Mouse (Mus musculus): ENCODE measurements around the gene Hagh. TPM values are rescaled to one million over a fixed set of nuclear protein-coding genes. Genes with fewer than 3 reads are reported as not detected.

Hagh gene
- total RNA-seq, 4 experiments from 2014 or later, result 121 to 133 (median 126) TPM

- no peak for DNase-seq (ENCODE audit: low spot score in 2 of 2)
These were observed 62.9 kb downstream of the Hagh start for GRCm38 (mm10) chr17:24902671-24903474.

- no peak for DNase-seq (ENCODE audit: low spot score in 2 of 2)
These were observed 63.8 kb downstream of the Hagh start for GRCm38 (mm10) chr17:24903767-24904166.

- no peak for DNase-seq (ENCODE audit: low spot score in 2 of 2)
These were observed 67.6 kb downstream of the Hagh start for GRCm38 (mm10) chr17:24907591-24907990.

- no peak for DNase-seq (ENCODE audit: low spot score in 2 of 2)
These were observed 74.0 kb downstream of the Hagh start for GRCm38 (mm10) chr17:24913984-24914383.

Other genes with a start within 250 kb of the Hagh start
- gene Tsc2, start 207.5 kb upstream of the Hagh start, total RNA-seq (2022), result 100 to 1,000 TPM; 149 to 212 (median 191) TPM
- gene Nthl1, start 207.5 kb upstream of the Hagh start, total RNA-seq (2022), result 1 to 10 TPM; 6.5 to 9.1 (median 7.6) TPM
- 10 to 100 TPM; 41.9 to 48.7 (median 44.1) TPM for gene Slc9a3r2, start 189.8 kb upstream of the Hagh start, total RNA-seq (2022)
- gene Npw, start 181.7 kb upstream of the Hagh start, total RNA-seq (2022), result 1 to 10 TPM in 3 of 4 experiments, not detected in 1; 1.1 to 2.6 (median 2.5) TPM
- gene Zfp598, start 170.5 kb upstream of the Hagh start, total RNA-seq (2022), result 10 to 100 TPM; 36.8 to 41.6 (median 38.2) TPM
- gene Syngr3, start 150.2 kb upstream of the Hagh start, total RNA-seq (2022), result 100 to 1,000 TPM; 137 to 165 (median 150) TPM
- gene Gfer, start 144.0 kb upstream of the Hagh start, total RNA-seq (2022), result 10 to 100 TPM; 17.9 to 23.4 (median 21.1) TPM
- gene Noxo1, start 143.9 kb upstream of the Hagh start, total RNA-seq (2022), result 1 to 10 TPM; 2.0 to 4.3 (median 3.4) TPM
- 10 to 100 TPM; 24.2 to 32.3 (median 27.8) TPM for gene Tbl3, start 132.5 kb upstream of the Hagh start, total RNA-seq (2022)
- under 1 TPM in 2 of 4 experiments, not detected in 2; 0.36 to 0.47 TPM for gene Rnf151, start 122.1 kb upstream of the Hagh start, total RNA-seq (2022)
- 100 to 1,000 TPM; 282 to 365 (median 323) TPM for gene Rps2, start 122.0 kb upstream of the Hagh start, total RNA-seq (2022)
- 100 to 1,000 TPM; 214 to 227 (median 222) TPM for gene Ndufb10, start 115.7 kb upstream of the Hagh start, total RNA-seq (2022)
- gene Rpl3l, start 112.3 kb upstream of the Hagh start, total RNA-seq (2022), result under 1 TPM; 0.23 to 0.77 (median 0.54) TPM
- 10 to 100 TPM; 41.1 to 50.5 (median 47.2) TPM for gene Msrb1, start 103.5 kb upstream of the Hagh start, total RNA-seq (2022)
- under 1 TPM in 1 of 4 experiments, not detected in 3; 0.23 TPM for gene Hs3st6, start 87.2 kb upstream of the Hagh start, total RNA-seq (2022)
- gene Meiob, start 35.9 kb upstream of the Hagh start, total RNA-seq (2022), result not detected
- gene Fahd1, start 10.2 kb downstream of the Hagh start, total RNA-seq (2022), result 10 to 100 TPM; 18.5 to 21.1 (median 20.6) TPM
- gene Igfals, start 25.9 kb downstream of the Hagh start, total RNA-seq (2022), result not detected
- gene Nubp2, start 46.2 kb downstream of the Hagh start, total RNA-seq (2022), result 10 to 100 TPM; 32.1 to 36.8 (median 33.3) TPM
- 10 to 100 TPM; 40.6 to 45.3 (median 41.8) TPM for gene Spsb3, start 46.5 kb downstream of the Hagh start, total RNA-seq (2022)
- 10 to 100 TPM; 54.6 to 64.3 (median 62.0) TPM for gene Eme2, start 54.9 kb downstream of the Hagh start, total RNA-seq (2022)
- gene Mrps34, start 55.0 kb downstream of the Hagh start, total RNA-seq (2022), result 10 to 100 TPM; 63.3 to 78.7 (median 73.4) TPM
- gene Nme3, start 56.4 kb downstream of the Hagh start, total RNA-seq (2022), result 10 to 100 TPM; 50.9 to 64.2 (median 51.9) TPM
- 100 to 1,000 TPM; 384 to 435 (median 406) TPM for gene Mapk8ip3, start 96.8 kb downstream of the Hagh start, total RNA-seq (2022)
- 1 to 10 TPM; 5.5 to 8.8 (median 7.9) TPM for gene Jpt2, start 120.5 kb downstream of the Hagh start, total RNA-seq (2022)
- 10 to 100 TPM; 25.2 to 28.6 (median 26.7) TPM for gene Cramp1l, start 175.6 kb downstream of the Hagh start, total RNA-seq (2022)
- gene Ift140, start 175.9 kb downstream of the Hagh start, total RNA-seq (2022), result 10 to 100 TPM; 22.1 to 25.1 (median 23.5) TPM
- 1 to 10 TPM; 7.4 to 9.3 (median 8.1) TPM for gene Tmem204, start 243.4 kb downstream of the Hagh start, total RNA-seq (2022)